Mouse (Mus musculus) small intestine, adult 2 months (tissue): Measurements from ENCODE around the gene Chil1.

Experiments
- CTCF ChIP-seq: fragments of 200-500 bp; IDR thresholded peaks from 2 replicates; pipeline ENCODE4 v1.5.1; 2012; ENCODE audit warnings: low read depth, mild to moderate bottlenecking, control low read depth, inconsistent platforms, low read length, moderate library complexity, mixed read lengths; ENCODE audit not compliant: insufficient replicate concordance, insufficient read length; ENCODE audit errors: extremely low read depth
- POLR2A ChIP-seq: fragments of 200-500 bp; IDR thresholded peaks from 2 replicates; pipeline ENCODE4 v1.6.1; 2012; ENCODE audit warnings: low read depth, mild to moderate bottlenecking, control low read depth, inconsistent platforms, low read length, moderate library complexity

DNA sequence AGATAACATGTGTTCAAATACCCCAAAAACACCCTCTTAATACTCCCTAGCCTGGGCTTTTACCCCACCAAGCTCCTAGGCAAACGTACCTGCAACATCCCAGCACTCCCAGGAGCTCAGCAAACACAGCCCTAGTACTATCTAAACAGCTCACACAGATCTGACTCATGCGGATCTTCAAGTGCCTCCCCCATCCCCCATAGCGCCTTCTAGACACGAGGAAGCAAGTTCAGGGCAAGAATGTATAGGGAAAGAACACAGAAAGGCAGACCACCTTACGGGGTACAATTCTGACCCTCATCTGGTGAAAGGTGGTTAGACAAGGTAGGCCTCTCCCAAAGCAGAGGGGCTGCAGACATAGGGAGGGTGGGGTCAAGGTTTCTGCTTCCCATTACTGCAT is 24.1 kb downstream of the Chil1 start:
- TF ChIP-seq CTCF = no peak
- TF ChIP-seq POLR2A = no peak
